Mouse (Mus musculus) midbrain, embryonic 12.5 days (tissue): ENCODE measurements around the gene Pde1b. TPM values are rescaled to one million over a fixed set of nuclear protein-coding genes. Genes with fewer than 3 reads are reported as not detected.

Source experiments
- ATAC-seq: fragments of 200-750 bp; cut with Nextera tagmentation; 2 replicates; pipeline ENCODE4 v1.8.0; 2017; ENCODE audit warnings: low read depth, moderate TSS enrichment, moderate library complexity; ENCODE audit not compliant: low FRiP score
- H3K27ac ChIP-seq: fragments of 300-500 bp; sonication (generic); replicated peaks from 2 replicates; pipeline ENCODE4 v1.5.1; 2016; ENCODE audit warnings: mild to moderate bottlenecking
- H3K27me3 ChIP-seq: fragments of 300-500 bp; sonication (generic); 2 replicates; pipeline ENCODE4 v1.6.1; 2016; ENCODE audit warnings: mild to moderate bottlenecking
- H3K36me3 ChIP-seq: fragments of 300-500 bp; sonication (generic); 2 replicates; pipeline ENCODE4 v1.6.1; 2016
- H3K4me1 ChIP-seq: fragments of 300-500 bp; sonication (generic); 2 replicates; pipeline ENCODE4 v1.6.1; 2016
- H3K4me2 ChIP-seq: fragments of 300-500 bp; sonication (generic); replicated peaks from 2 replicates; pipeline ENCODE4 v1.6.1; 2016; ENCODE audit warnings: mild to moderate bottlenecking, moderate library complexity
- H3K4me3 ChIP-seq: fragments of 300-500 bp; sonication (generic); 2 replicates; pipeline ENCODE4 v1.5.1; 2016; ENCODE audit warnings: mild to moderate bottlenecking
- H3K9ac ChIP-seq: fragments of 300-500 bp; sonication (generic); replicated peaks from 2 replicates; pipeline ENCODE4 v1.6.1; 2016; ENCODE audit warnings: mild to moderate bottlenecking, moderate library complexity
- H3K9me3 ChIP-seq: fragments of 300-500 bp; sonication (generic); 2 replicates; pipeline ENCODE4 v1.6.1; 2016; ENCODE audit warnings: mild to moderate bottlenecking
- WGBS: fragments of 180-500 bp; shearing (Covaris S2); methylation state at CpG from one replicate; pipeline ENCODE4 v1.1.7; 2016; 5-methylcytosine and 5-hydroxymethylcytosine counted together
- polyA plus RNA-seq: library from polyadenylated mRNA; unstranded; fragments of >200 nt; fragmentation: Nextera tagmentation; extraction: Ambion mirVana; gene quantifications from 2 replicates; pipeline ENCODE4 v1.2.1, GENCODE M21; 2016

The Pde1b gene
- 47.8 and 48.7 TPM in 2 replicates for polyA plus RNA-seq

- under 1% methylated on average over 57 of the region's 63 CpGs for WGBS
- Histone ChIP-seq H3K4me3 (peak within 1 kb of the TSS; percentile 66), H3K9ac (peak within 1 kb of the TSS; percentile 74), H3K36me3 (no peaks in the 10 kb centered on the region), H3K4me2 (peak within 1 kb of the TSS; percentile 95), H3K27ac (peak within 1 kb of the TSS; percentile 70), H3K9me3 (no peaks in the 10 kb centered on the region), H3K4me1 (peaks cover 32% of the 10 kb centered on the region), H3K27me3 (peaks cover 5% of the 10 kb centered on the region)
- ATAC-seq, result peak; percentile 94
Measured at GRCm38 (mm10) chr15:103502435-103503250, at the start of gene Pde1b. Pde1b (plus strand) TSS chr15:103503034.

- H3K9me3 ChIP-seq, result no peaks in the 10 kb centered on the region
- H3K36me3 ChIP-seq, result no peaks in the 10 kb centered on the region
- no peak within 1 kb of the TSS for H3K4me2 ChIP-seq
- no peak within 1 kb of the TSS for H3K9ac ChIP-seq
- H3K4me1 ChIP-seq, result no peaks in the 10 kb centered on the region
- 84% methylated on average over 13 of the region's 13 CpGs for WGBS
- no peak for ATAC-seq
- H3K27me3 ChIP-seq, result no peaks in the 10 kb centered on the region
- no peak within 1 kb of the TSS for H3K4me3 ChIP-seq
- H3K27ac ChIP-seq, result no peak within 1 kb of the TSS
Measured at GRCm38 (mm10) chr15:103453551-103454218, 49.1 kb upstream of the Pde1b start, which contains the start of gene Nckap1l. Nckap1l (plus strand) TSS chr15:103453794.

- Histone ChIP-seq H3K27me3 (no peaks in the 10 kb centered on the region), H3K36me3 (no peaks in the 10 kb centered on the region), H3K9me3 (no peaks in the 10 kb centered on the region), H3K27ac (no peak overlapping the region), H3K9ac (no peak overlapping the region), H3K4me3 (no peak overlapping the region), H3K4me1 (no peaks in the 10 kb centered on the region), H3K4me2 (no peak overlapping the region)
- no peak for ATAC-seq
- 87% methylated on average over 6 of the region's 6 CpGs for WGBS
Measured at GRCm38 (mm10) chr15:103454449-103454848, 48.4 kb upstream of the Pde1b start.

DNA sequence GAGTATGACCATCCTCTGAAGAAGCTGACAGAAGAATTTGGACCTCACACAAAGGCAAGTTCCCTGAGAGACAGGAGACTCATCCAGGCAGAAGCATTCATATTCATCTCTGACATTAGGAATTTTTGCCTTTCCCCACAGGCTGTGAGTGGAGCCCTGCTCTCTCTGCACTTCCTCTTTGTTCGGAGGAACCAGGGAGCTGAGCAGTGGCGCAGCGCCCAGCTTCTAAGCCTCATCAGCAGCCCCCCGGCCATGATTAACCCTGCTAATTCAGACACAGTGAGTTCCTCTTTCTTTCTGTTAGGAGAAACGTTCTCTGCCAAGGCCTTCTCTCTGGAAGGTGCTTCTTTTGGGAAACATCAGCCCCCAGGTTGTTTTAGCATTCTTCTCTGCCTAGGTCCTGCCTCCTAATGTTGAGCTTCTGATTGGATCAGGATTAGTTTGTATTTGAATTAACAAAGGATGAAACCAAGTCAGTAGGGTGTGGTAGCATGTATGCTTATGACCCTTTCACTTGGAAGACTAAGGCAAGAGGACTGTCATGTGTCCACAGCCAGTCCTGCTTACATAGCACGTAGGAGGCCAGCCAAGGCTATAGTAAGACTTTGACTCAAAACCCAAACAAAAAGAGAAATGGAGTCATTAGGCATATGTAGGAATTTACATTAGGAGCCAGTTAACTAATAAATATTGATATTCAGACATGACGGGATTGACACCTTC lies 40.1 kb upstream of the Pde1b start:
- ATAC-seq, result no peak
- no peaks in the 10 kb centered on the region for H3K9me3 ChIP-seq
- no peaks in the 10 kb centered on the region for H3K36me3 ChIP-seq
- 75% methylated on average over 7 of the region's 7 CpGs for WGBS
- no peak overlapping the region for H3K27ac ChIP-seq
- no peak overlapping the region for H3K4me2 ChIP-seq
- H3K4me3 ChIP-seq, result no peak overlapping the region
- no peak overlapping the region for H3K9ac ChIP-seq
- no peaks in the 10 kb centered on the region for H3K27me3 ChIP-seq
- no peaks in the 10 kb centered on the region for H3K4me1 ChIP-seq

- no peak overlapping the region for H3K4me3 ChIP-seq
- H3K27me3 ChIP-seq, result no peaks in the 10 kb centered on the region; the same call in 1 of the 2 replicates
- H3K4me1 ChIP-seq, result no peaks in the 10 kb centered on the region
- no peak for ATAC-seq
- H3K27ac ChIP-seq, result no peak overlapping the region
- H3K9me3 ChIP-seq, result no peaks in the 10 kb centered on the region
- no peak overlapping the region for H3K4me2 ChIP-seq
- H3K36me3 ChIP-seq, result no peaks in the 10 kb centered on the region
- WGBS, result 88% methylated on average over 7 of the region's 7 CpGs
- H3K9ac ChIP-seq, result no peak overlapping the region
Measured at GRCm38 (mm10) chr15:103471488-103472194, 31.2 kb upstream of the Pde1b start.

- WGBS, result 76% methylated on average over 3 of the region's 3 CpGs
- no peak for ATAC-seq
- Histone ChIP-seq H3K4me3 (no peak overlapping the region), H3K36me3 (no peaks in the 10 kb centered on the region), H3K27ac (no peak overlapping the region), H3K4me1 (no peaks in the 10 kb centered on the region), H3K9ac (no peak overlapping the region), H3K27me3 (no peaks in the 10 kb centered on the region; the same call in 1 of the 2 replicates), H3K9me3 (no peaks in the 10 kb centered on the region), H3K4me2 (no peak overlapping the region)
Measured at GRCm38 (mm10) chr15:103472265-103472664, 30.6 kb upstream of the Pde1b start.

DNA sequence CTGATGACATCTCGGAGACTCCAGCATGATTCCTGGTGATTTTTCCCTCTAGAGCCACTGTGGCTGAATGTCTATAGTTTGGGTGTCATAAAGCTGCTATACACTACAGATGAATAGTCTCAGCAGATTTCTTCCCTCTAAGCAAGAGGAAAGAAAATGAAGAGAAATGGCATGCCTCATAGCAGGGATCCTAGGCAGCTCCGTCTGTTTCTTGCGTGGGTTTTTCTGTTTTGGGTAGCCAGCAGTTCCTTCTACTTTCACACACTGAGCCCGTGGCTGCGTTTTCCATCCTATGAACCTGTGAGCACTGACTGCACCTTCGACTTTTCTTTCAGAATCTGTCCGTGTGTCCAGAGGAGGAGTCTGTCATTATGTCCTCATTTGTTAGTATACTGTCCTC lies 29.7 kb upstream of the Pde1b start:
- Histone ChIP-seq H3K4me3 (no peak overlapping the region), H3K9ac (no peak overlapping the region), H3K4me2 (no peak overlapping the region), H3K9me3 (no peaks in the 10 kb centered on the region), H3K36me3 (no peaks in the 10 kb centered on the region), H3K27ac (no peak overlapping the region), H3K4me1 (no peaks in the 10 kb centered on the region), H3K27me3 (no peaks in the 10 kb centered on the region; the same call in 1 of the 2 replicates)
- no peak for ATAC-seq
- WGBS, result 89% methylated on average over 7 of the region's 7 CpGs

GRCm38 (mm10) chr15:103473769-103474168 lies 29.1 kb upstream of the Pde1b start:
- H3K27ac ChIP-seq, result no peak overlapping the region
- H3K27me3 ChIP-seq, result no peaks in the 10 kb centered on the region; the same call in 1 of the 2 replicates
- H3K4me2 ChIP-seq, result no peak overlapping the region
- no peaks in the 10 kb centered on the region for H3K36me3 ChIP-seq
- no peak overlapping the region for H3K4me3 ChIP-seq
- H3K4me1 ChIP-seq, result no peaks in the 10 kb centered on the region
- H3K9ac ChIP-seq, result no peak overlapping the region
- ATAC-seq, result no peak
- H3K9me3 ChIP-seq, result no peaks in the 10 kb centered on the region
- WGBS, result 93% methylated on average over 5 of the region's 5 CpGs

- ATAC-seq, result no peak
- Histone ChIP-seq H3K4me2 (no peak overlapping the region), H3K36me3 (no peaks in the 10 kb centered on the region), H3K27me3 (0 out of 2 replicates have a peak, but pooled peaks cover 6% of the 10 kb centered on the region), H3K27ac (no peak overlapping the region), H3K4me1 (peaks cover 11% of the 10 kb centered on the region), H3K4me3 (no peak overlapping the region), H3K9me3 (no peaks in the 10 kb centered on the region), H3K9ac (no peak overlapping the region)
- WGBS, result 82% methylated on average over 1 of the region's 1 CpGs
Measured at GRCm38 (mm10) chr15:103479080-103479606, 23.7 kb upstream of the Pde1b start.

- Histone ChIP-seq H3K9ac (no peak overlapping the region), H3K27me3 (0 out of 2 replicates have a peak, but pooled peaks cover 6% of the 10 kb centered on the region), H3K27ac (no peak overlapping the region), H3K4me1 (peaks cover 19% of the 10 kb centered on the region), H3K4me2 (no peak overlapping the region), H3K9me3 (no peaks in the 10 kb centered on the region), H3K4me3 (no peak overlapping the region), H3K36me3 (no peaks in the 10 kb centered on the region)
- WGBS, result 87% methylated on average over 2 of the region's 2 CpGs
- ATAC-seq, result no peak
Measured at GRCm38 (mm10) chr15:103480129-103480528, 22.7 kb upstream of the Pde1b start.

GRCm38 (mm10) chr15:103482488-103482887 lies 20.3 kb upstream of the Pde1b start:
- H3K27me3 ChIP-seq, result 0 out of 2 replicates have a peak, but pooled peaks cover 6% of the 10 kb centered on the region
- no peak overlapping the region for H3K4me3 ChIP-seq
- ATAC-seq, result peak; percentile 67
- peaks cover 19% of the 10 kb centered on the region for H3K4me1 ChIP-seq
- no peak overlapping the region for H3K9ac ChIP-seq
- no peaks in the 10 kb centered on the region for H3K36me3 ChIP-seq
- 4% methylated on average over 1 of the region's 1 CpGs for WGBS
- H3K27ac ChIP-seq, result no peak overlapping the region
- no peak overlapping the region for H3K4me2 ChIP-seq
- no peaks in the 10 kb centered on the region for H3K9me3 ChIP-seq
